Mouse (Mus musculus) liver, embryonic 12.5 days (tissue): ENCODE measurements at regions not wholly inside any gene's neighbourhood (a gene's known extent, or its start where the extent isn't known, plus 50 kb on each side); places are given as distances from the start of the nearest gene placed in this dataset.

Source experiments
- ATAC-seq: fragments of 200-750 bp; cut with Nextera tagmentation; 2 replicates; pipeline ENCODE4 v1.8.0; 2017; ENCODE audit warnings: moderate number of reproducible peaks, mild to moderate bottlenecking, moderate library complexity
- H3K27ac ChIP-seq: fragments of 300-500 bp; sonication (generic); 2 replicates; pipeline ENCODE4 v1.5.1; 2016; ENCODE audit warnings: mild to moderate bottlenecking
- H3K27me3 ChIP-seq: fragments of 300-500 bp; sonication (generic); replicated peaks from 2 replicates; pipeline ENCODE4 v1.6.1; 2016; ENCODE audit warnings: mild to moderate bottlenecking, moderate library complexity
- H3K36me3 ChIP-seq: fragments of 300-500 bp; sonication (generic); 2 replicates; pipeline ENCODE4 v1.6.1; 2016; ENCODE audit warnings: mild to moderate bottlenecking, moderate library complexity
- H3K4me1 ChIP-seq: fragments of 300-500 bp; sonication (generic); 2 replicates; pipeline ENCODE4 v1.6.1; 2016
- H3K4me2 ChIP-seq: fragments of 300-500 bp; sonication (generic); 2 replicates; pipeline ENCODE4 v1.6.1; 2016; ENCODE audit warnings: mild to moderate bottlenecking, moderate library complexity
- H3K4me3 ChIP-seq: fragments of 300-500 bp; sonication (generic); 2 replicates; pipeline ENCODE4 v1.5.1; 2016; ENCODE audit warnings: mild to moderate bottlenecking, moderate library complexity
- H3K9ac ChIP-seq: fragments of 300-500 bp; sonication (generic); 2 replicates; pipeline ENCODE4 v1.6.1; 2016; ENCODE audit warnings: mild to moderate bottlenecking, moderate library complexity
- H3K9me3 ChIP-seq: fragments of 300-500 bp; sonication (generic); replicated peaks from 2 replicates; pipeline ENCODE4 v1.6.1; 2016; ENCODE audit warnings: mild to moderate bottlenecking, moderate library complexity
- WGBS: fragments of 180-500 bp; shearing (Covaris S2); methylation state at CpG from one replicate; pipeline ENCODE4 v1.1.7; 2016; ENCODE audit not compliant: insufficient replicate concordance; 5-methylcytosine and 5-hydroxymethylcytosine counted together

DNA sequence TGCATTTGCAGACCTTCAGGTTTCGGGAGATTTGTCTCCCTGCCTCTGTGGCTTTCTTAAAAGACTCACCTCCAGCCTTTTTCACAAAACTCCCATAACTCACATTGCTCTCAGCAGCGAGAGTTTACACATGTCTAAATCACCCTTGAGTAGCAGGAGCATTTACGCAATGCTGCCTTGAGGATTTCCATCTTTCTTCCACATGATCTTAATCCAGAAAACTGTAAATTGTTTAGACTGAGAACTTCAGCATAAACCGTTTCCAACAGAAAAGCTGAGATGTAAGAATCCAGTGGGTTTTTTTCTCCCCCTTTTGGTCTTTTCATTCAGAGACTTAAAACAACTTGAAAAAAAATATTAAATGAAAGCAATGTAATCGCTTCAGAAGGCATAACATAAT lies 336.5 kb downstream of the Efnb2 start:
- H3K27ac ChIP-seq = no peak overlapping the region

GRCm38 (mm10) chr8:8308253-8308652 lies 352.8 kb downstream of the Efnb2 start:
- H3K9ac ChIP-seq = no peak overlapping the region
- no peak overlapping the region for H3K4me3 ChIP-seq
- no peak overlapping the region for H3K4me2 ChIP-seq
- 70% methylated on average over 7 of the region's 7 CpGs for WGBS
- no peak for ATAC-seq
- H3K36me3 ChIP-seq = no peaks in the 10 kb centered on the region
- H3K9me3 ChIP-seq = no peaks in the 10 kb centered on the region
- H3K27ac ChIP-seq = no peak overlapping the region
- H3K4me1 ChIP-seq = no peaks in the 10 kb centered on the region
- no peaks in the 10 kb centered on the region for H3K27me3 ChIP-seq

More for the DNA sequence above, 336.5 kb downstream of the Efnb2 start:
- WGBS = 61% methylated on average over 5 of the region's 5 CpGs
- H3K4me2 ChIP-seq = no peak overlapping the region
- H3K36me3 ChIP-seq = no peaks in the 10 kb centered on the region
- no peaks in the 10 kb centered on the region for H3K27me3 ChIP-seq
- ATAC-seq = no peak
- H3K4me1 ChIP-seq = no peaks in the 10 kb centered on the region
- no peak overlapping the region for H3K4me3 ChIP-seq
- H3K9ac ChIP-seq = no peak overlapping the region
- H3K9me3 ChIP-seq = no peaks in the 10 kb centered on the region

DNA sequence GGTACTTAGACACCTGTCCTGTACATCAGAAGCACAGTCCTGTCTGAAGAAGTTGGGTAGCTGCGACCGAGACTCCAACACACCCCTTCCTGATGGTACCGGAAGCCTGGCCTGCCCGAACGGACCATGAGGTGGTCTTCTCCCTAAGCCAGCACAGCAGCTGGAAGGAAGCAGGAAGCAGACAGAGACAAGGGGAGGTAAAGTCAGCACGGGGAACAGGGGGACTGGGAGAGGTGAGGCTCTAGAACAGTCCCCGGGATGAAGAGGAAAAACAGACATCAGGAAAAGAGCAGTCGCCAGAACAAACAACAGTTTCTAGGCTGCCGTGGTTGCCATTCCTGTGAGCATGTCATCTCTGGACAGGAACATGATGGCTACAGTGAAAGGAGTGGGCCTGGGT lies 353.6 kb downstream of the Efnb2 start:
- Histone ChIP-seq H3K4me1 (no peaks in the 10 kb centered on the region), H3K4me3 (no peak overlapping the region), H3K9ac (no peak overlapping the region), H3K9me3 (no peaks in the 10 kb centered on the region), H3K27me3 (no peaks in the 10 kb centered on the region), H3K36me3 (no peaks in the 10 kb centered on the region), H3K4me2 (no peak overlapping the region), H3K27ac (no peak overlapping the region)
- WGBS = 56% methylated on average over 9 of the region's 9 CpGs
- no peak for ATAC-seq

GRCm38 (mm10) chr8:8299965-8300767 lies 360.9 kb downstream of the Efnb2 start:
- no peak overlapping the region for H3K4me2 ChIP-seq
- H3K9ac ChIP-seq = no peak overlapping the region
- WGBS = 48% methylated on average over 6 of the region's 6 CpGs
- H3K27ac ChIP-seq = no peak overlapping the region
- H3K4me3 ChIP-seq = no peak overlapping the region
- H3K4me1 ChIP-seq = no peaks in the 10 kb centered on the region
- H3K36me3 ChIP-seq = no peaks in the 10 kb centered on the region
- no peak for ATAC-seq
- no peaks in the 10 kb centered on the region for H3K27me3 ChIP-seq
- no peaks in the 10 kb centered on the region for H3K9me3 ChIP-seq

GRCm38 (mm10) chr8:8292577-8293247 lies 368.3 kb downstream of the Efnb2 start:
- Histone ChIP-seq H3K4me2 (no peak overlapping the region), H3K27me3 (no peaks in the 10 kb centered on the region), H3K9ac (no peak overlapping the region), H3K27ac (no peak overlapping the region), H3K9me3 (no peaks in the 10 kb centered on the region), H3K4me3 (no peak overlapping the region), H3K36me3 (no peaks in the 10 kb centered on the region), H3K4me1 (no peaks in the 10 kb centered on the region)
- WGBS = 61% methylated on average over 6 of the region's 6 CpGs
- no peak for ATAC-seq

- Histone ChIP-seq H3K36me3 (no peaks in the 10 kb centered on the region), H3K4me2 (no peak overlapping the region), H3K9me3 (no peaks in the 10 kb centered on the region), H3K27ac (no peak overlapping the region), H3K27me3 (no peaks in the 10 kb centered on the region), H3K9ac (no peak overlapping the region), H3K4me3 (no peak overlapping the region), H3K4me1 (no peaks in the 10 kb centered on the region)
- WGBS = 56% methylated on average over 4 of the region's 4 CpGs
- ATAC-seq = no peak
These were observed 375.2 kb downstream of the Efnb2 start for GRCm38 (mm10) chr8:8285876-8286275.

DNA sequence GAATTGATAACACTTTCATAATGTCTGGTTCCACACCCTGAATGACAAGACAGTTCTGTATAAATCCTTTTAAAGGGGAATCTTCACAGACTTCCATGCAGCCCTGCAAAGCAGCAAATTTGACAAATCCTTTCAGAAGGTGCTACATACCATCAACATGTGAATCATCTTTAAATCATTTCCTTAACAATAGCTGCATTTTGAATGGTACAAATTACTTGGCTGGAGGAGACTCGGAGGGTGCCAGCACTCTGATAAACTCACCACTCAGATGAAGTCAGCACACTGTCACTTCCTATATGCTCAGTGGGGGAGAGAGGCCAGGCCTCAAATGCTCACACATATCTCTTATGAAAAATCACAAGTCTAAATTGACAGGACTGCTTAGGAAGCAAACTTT lies 386.1 kb downstream of the Efnb2 start:
- no peak for ATAC-seq

GRCm38 (mm10) chr8:8274211-8274641 lies 386.8 kb downstream of the Efnb2 start:
- Histone ChIP-seq H3K9me3 (no peaks in the 10 kb centered on the region), H3K36me3 (no peaks in the 10 kb centered on the region), H3K27ac (no peak overlapping the region), H3K9ac (no peak overlapping the region), H3K4me1 (no peaks in the 10 kb centered on the region), H3K4me2 (no peak overlapping the region), H3K27me3 (no peaks in the 10 kb centered on the region), H3K4me3 (no peak overlapping the region)
- 55% methylated on average over 3 of the region's 3 CpGs for WGBS
- no peak for ATAC-seq

More for the DNA sequence above, 386.1 kb downstream of the Efnb2 start:
- Histone ChIP-seq H3K27me3 (no peaks in the 10 kb centered on the region), H3K4me3 (no peak overlapping the region), H3K4me2 (no peak overlapping the region), H3K9ac (no peak overlapping the region), H3K36me3 (no peaks in the 10 kb centered on the region), H3K27ac (no peak overlapping the region), H3K4me1 (no peaks in the 10 kb centered on the region), H3K9me3 (no peaks in the 10 kb centered on the region)
- 59% methylated on average over 1 of the region's 1 CpGs for WGBS

- Histone ChIP-seq H3K27ac (no peak overlapping the region), H3K4me1 (no peaks in the 10 kb centered on the region), H3K4me3 (no peak overlapping the region), H3K4me2 (no peak overlapping the region), H3K36me3 (no peaks in the 10 kb centered on the region), H3K9me3 (no peaks in the 10 kb centered on the region), H3K9ac (no peak overlapping the region), H3K27me3 (no peaks in the 10 kb centered on the region)
- ATAC-seq = no peak
- 68% methylated on average over 7 of the region's 7 CpGs for WGBS
These were observed 402.2 kb downstream of the Efnb2 start for GRCm38 (mm10) chr8:8258855-8259254.

GRCm38 (mm10) chr8:8258231-8258638 lies 402.8 kb downstream of the Efnb2 start:
- H3K4me2 ChIP-seq = no peak overlapping the region
- WGBS = 44% methylated on average over 9 of the region's 9 CpGs
- no peaks in the 10 kb centered on the region for H3K9me3 ChIP-seq
- no peak for ATAC-seq
- H3K4me3 ChIP-seq = no peak overlapping the region
- H3K27ac ChIP-seq = no peak overlapping the region
- no peaks in the 10 kb centered on the region for H3K27me3 ChIP-seq
- no peak overlapping the region for H3K9ac ChIP-seq
- no peaks in the 10 kb centered on the region for H3K36me3 ChIP-seq
- H3K4me1 ChIP-seq = no peaks in the 10 kb centered on the region

- H3K27me3 ChIP-seq = no peaks in the 10 kb centered on the region
- no peak overlapping the region for H3K4me3 ChIP-seq
- no peaks in the 10 kb centered on the region for H3K4me1 ChIP-seq
- H3K9me3 ChIP-seq = no peaks in the 10 kb centered on the region
- no peak overlapping the region for H3K4me2 ChIP-seq
- WGBS = 86% methylated on average over 1 of the region's 1 CpGs
- no peaks in the 10 kb centered on the region for H3K36me3 ChIP-seq
- H3K27ac ChIP-seq = no peak overlapping the region
- no peak for ATAC-seq
- H3K9ac ChIP-seq = no peak overlapping the region
These were observed 404.7 kb downstream of the Efnb2 start for GRCm38 (mm10) chr8:8256327-8256726.

DNA sequence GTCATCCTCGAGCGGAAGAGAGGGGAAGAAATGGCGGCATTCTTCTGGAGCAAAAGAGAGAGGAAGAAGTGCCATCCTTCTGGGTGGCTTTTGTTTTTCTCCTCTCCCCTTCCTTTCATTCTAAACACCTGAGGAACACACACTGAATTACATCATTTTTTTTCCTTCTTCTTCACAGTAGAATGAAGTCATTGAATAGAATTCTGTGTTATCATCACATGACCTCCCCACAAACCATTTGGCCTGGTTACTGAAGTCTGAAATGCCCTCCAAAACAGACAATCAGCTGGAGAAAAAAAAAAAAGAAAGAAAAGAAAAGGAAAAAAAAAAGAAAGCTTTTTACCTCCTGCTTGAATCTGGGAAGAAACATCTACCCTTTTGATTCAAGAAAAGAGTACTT lies 406.6 kb downstream of the Efnb2 start:
- WGBS = 73% methylated on average over 3 of the region's 3 CpGs
- H3K4me2 ChIP-seq = no peak overlapping the region
- H3K4me1 ChIP-seq = no peaks in the 10 kb centered on the region
- ATAC-seq = no peak
- no peak overlapping the region for H3K27ac ChIP-seq
- no peaks in the 10 kb centered on the region for H3K9me3 ChIP-seq
- no peak overlapping the region for H3K9ac ChIP-seq
- H3K27me3 ChIP-seq = no peaks in the 10 kb centered on the region
- H3K4me3 ChIP-seq = no peak overlapping the region
- H3K36me3 ChIP-seq = no peaks in the 10 kb centered on the region
